Comparison of ENCODE assay signal across 8 mouse cellular contexts in genomic region chr6:87850155-87850899, GRCm38 (mm10). TPM values are rescaled to one million over a fixed set of nuclear protein-coding genes. Genes with fewer than 3 reads are reported as not detected.
A peak's percentile ranks its signal among the peaks of the same experiment; 100 is the strongest.
DNase-seq lines count a peak whose midpoint lies in the region; ATAC-seq and TF ChIP-seq lines count a peak whose summit lies in the region.

No protein-coding gene starts in this region.

- no peak for TF ChIP-seq POLR2A in cortical plate, adult 2 months (IDR thresholded peaks at IDR 0.05; ENCODE audit: extremely low read depth, insufficient read depth, low read length)

- ATAC-seq in inflammation-experienced regulatory T-cells, adult 6 months: peak; percentile 22
- peak; percentile 77 for ATAC-seq in midbrain, embryonic 16.5 days

- peak overlapping the region; percentile 95 for H3K4me3 ChIP-seq in cortical plate, adult 2 months (ENCODE audit: insufficient read depth, low read length)
- peak overlapping the region; percentile 100 for H3K4me3 ChIP-seq in midbrain, embryonic 16.5 days (ENCODE audit: low read depth, low read length)

- H3K27me3 ChIP-seq in midbrain, embryonic 16.5 days (ENCODE audit: control insufficient read depth, insufficient read depth, low read depth, low read length): no peaks in the 10 kb centered on the region; the same call in 1 of the 2 replicates

- peak overlapping the region; percentile 96 for H3K4me2 ChIP-seq in midbrain, embryonic 16.5 days (ENCODE audit: low read length)

- peak overlapping the region; percentile 97 for H3K27ac ChIP-seq in cortical plate, adult 2 months (ENCODE audit: insufficient read depth, low read length)
- peak overlapping the region; percentile 96 for H3K27ac ChIP-seq in midbrain, embryonic 16.5 days (ENCODE audit: low read length)

- H3K9ac ChIP-seq in midbrain, embryonic 16.5 days (ENCODE audit: low read depth, low read length): peak overlapping the region; percentile 99

- H3K9me3 ChIP-seq in midbrain, embryonic 16.5 days (replicated peaks; ENCODE audit: control insufficient read depth, low read length, poor library complexity, severe bottlenecking): no peaks in the 10 kb centered on the region

- TF ChIP-seq CTCF in cortical plate, adult 2 months (IDR thresholded peaks at IDR 0.05; ENCODE audit: extremely low read depth, insufficient read depth, low read length): no peak

- WGBS in midbrain, embryonic 16.5 days: under 1% methylated on average over 65 of the region's 73 CpGs

- peaks cover under 1% of the 10 kb centered on the region for H3K36me3 ChIP-seq in midbrain, embryonic 16.5 days (ENCODE audit: control insufficient read depth, insufficient read depth, low read length)

- peaks cover 6% of the 10 kb centered on the region for H3K4me1 ChIP-seq in cortical plate, adult 2 months (ENCODE audit: control insufficient read depth, insufficient read depth, low read length)
- peaks cover 29% of the 10 kb centered on the region for H3K4me1 ChIP-seq in midbrain, embryonic 16.5 days (ENCODE audit: control insufficient read depth, insufficient read depth, low read length)

- DNase-seq in 3T3-L1 (ENCODE audit: low read depth, low spot score) (peak; percentile 59), liver (peak; percentile 63)
- DNase-seq in Muller cell, postnatal 12 days (ENCODE audit: inconsistent ontology term): peak; percentile 72
- peak; percentile 70 for DNase-seq in gastrocnemius, postnatal 10 days
- peak; percentile 58 for DNase-seq in thymus, postnatal 14 days

RNA-seq across cellular contexts. Expression of gene Cnbp, which starts 0.6 kb away (rescaled TPM):
- 303 and 320 TPM in 2 replicates for polyA plus RNA-seq in cortical plate, adult 2 months (2012; rRNA removed)
- 100 to 1,000 TPM; 444 to 488 TPM for total RNA-seq in gastrocnemius, postnatal 10 days (2021)
- polyA plus RNA-seq in inflammation-experienced regulatory T-cells, adult 6 months (2017; shearing (Covaris generic)): 1,000 to 10,000 TPM in 2 of 3 experiments, 100 to 1,000 TPM in 1; 888 to 1,186 (median 1,089) TPM
- polyA plus RNA-seq in midbrain, embryonic 16.5 days (2015; fragmentation: Nextera tagmentation; extraction: Ambion mirVana): 484 and 498 TPM in 2 replicates

RNA-seq across cellular contexts. Expression of gene Isy1, which starts 11.7 kb away (rescaled TPM):
- 25.1 and 30.5 TPM in 2 replicates for polyA plus RNA-seq in cortical plate, adult 2 months (2012; rRNA removed)
- total RNA-seq in gastrocnemius, postnatal 10 days (2021): 10 to 100 TPM; 22.0 to 26.9 TPM
- 100 to 1,000 TPM in 1 of 3 experiments, 10 to 100 TPM in 2; 84.1 to 102 (median 98.9) TPM for polyA plus RNA-seq in inflammation-experienced regulatory T-cells, adult 6 months (2017; shearing (Covaris generic))
- polyA plus RNA-seq in midbrain, embryonic 16.5 days (2015; fragmentation: Nextera tagmentation; extraction: Ambion mirVana): 26.2 and 27.5 TPM in 2 replicates

RNA-seq across cellular contexts. Expression of gene Gm45140, which starts 14.7 kb away (rescaled TPM):
- 4.3 and 5.6 TPM in 2 replicates for polyA plus RNA-seq in cortical plate, adult 2 months (2012; rRNA removed)
- 1 to 10 TPM; 1.7 to 2.5 TPM for total RNA-seq in gastrocnemius, postnatal 10 days (2021)
- 1 to 10 TPM; 3.6 to 6.6 (median 4.6) TPM for polyA plus RNA-seq in inflammation-experienced regulatory T-cells, adult 6 months (2017; shearing (Covaris generic))
- polyA plus RNA-seq in midbrain, embryonic 16.5 days (2015; fragmentation: Nextera tagmentation; extraction: Ambion mirVana): 2.5 and 4.0 TPM in 2 replicates

RNA-seq across cellular contexts. Expression of gene Copg1, which starts 37.3 kb away (rescaled TPM):
- polyA plus RNA-seq in cortical plate, adult 2 months (2012; rRNA removed): 163 and 165 TPM in 2 replicates
- total RNA-seq in gastrocnemius, postnatal 10 days (2021): 10 to 100 TPM; 51.6 to 63.7 TPM
- polyA plus RNA-seq in inflammation-experienced regulatory T-cells, adult 6 months (2017; shearing (Covaris generic)): 100 to 1,000 TPM in 1 of 3 experiments, 10 to 100 TPM in 2; 63.1 to 108 (median 84.1) TPM
- 198 and 203 TPM in 2 replicates for polyA plus RNA-seq in midbrain, embryonic 16.5 days (2015; fragmentation: Nextera tagmentation; extraction: Ambion mirVana)

RNA-seq across cellular contexts. Expression of gene Rab43, which starts 38.4 kb away (rescaled TPM):
- 13.9 and 14.4 TPM in 2 replicates for polyA plus RNA-seq in cortical plate, adult 2 months (2012; rRNA removed)
- total RNA-seq in gastrocnemius, postnatal 10 days (2021): 10 to 100 TPM; 10.1 to 14.9 TPM
- 10 to 100 TPM; 11.1 to 18.7 (median 15.7) TPM for polyA plus RNA-seq in inflammation-experienced regulatory T-cells, adult 6 months (2017; shearing (Covaris generic))
- 9.7 and 11.0 TPM in 2 replicates for polyA plus RNA-seq in midbrain, embryonic 16.5 days (2015; fragmentation: Nextera tagmentation; extraction: Ambion mirVana)

Comparison
In these comparisons a context has a peak if more than half of its experiments do, and no peak if none do; other contexts are left out.
1. Peak in every context shown above with its lines: DNase-seq, ATAC-seq, H3K4me3 ChIP-seq and H3K27ac ChIP-seq.